Mouse (Mus musculus): ENCODE data around the gene Ddx43. TPM values are rescaled to one million over a fixed set of nuclear protein-coding genes. Genes with fewer than 3 reads are reported as not detected.

The Ddx43 gene
- total and polyA plus RNA-seq, 3 experiments = 0.05 TPM; not detected in 2

DNA sequence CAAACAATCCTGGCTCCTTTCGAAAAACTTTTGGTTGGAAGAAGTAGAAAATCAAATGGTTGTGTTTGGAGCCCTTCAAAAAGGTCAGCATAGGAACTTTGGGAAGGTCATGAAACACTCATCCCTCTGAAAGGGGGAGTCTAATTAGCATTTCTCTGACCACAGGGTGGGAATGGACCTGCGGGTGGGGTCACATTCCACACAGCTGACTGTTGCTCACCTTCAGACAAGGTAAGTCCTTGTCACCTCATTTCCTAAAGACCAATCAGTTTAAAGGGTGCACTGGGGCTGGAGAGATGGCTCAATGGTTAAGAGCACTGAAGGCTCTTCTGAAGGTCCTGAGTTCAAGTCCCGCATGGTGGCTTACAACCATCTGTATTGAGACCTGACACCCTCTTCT lies 24.1 kb upstream of the Ddx43 start:
- no peaks in the 10 kb centered on the region for H3K36me3 ChIP-seq (replicated peaks)
- no peaks in the 10 kb centered on the region for H3K9me3 ChIP-seq (replicated peaks)
- DNase-seq (ENCODE audit: low spot score) (no peak), ATAC-seq (ENCODE audit: extremely low read depth, insufficient number of reproducible peaks, low FRiP score, poor library complexity, severe bottlenecking) (no peak)
- no peak for TF ChIP-seq GATA1 (IDR thresholded peaks at IDR 0.05; ENCODE audit: borderline replicate concordance, low read length)
- TF ChIP-seq TAL1 (conservative IDR thresholded peaks at IDR 0.05; ENCODE audit: low read depth, low read length) = no peak
- no peak for TF ChIP-seq POLR2AphosphoS5 (IDR thresholded peaks at IDR 0.05; ENCODE audit: insufficient replicate concordance, low read depth, low read length)
- TF ChIP-seq CTCF (IDR thresholded peaks at IDR 0.05; ENCODE audit: low read depth, low read length) = no peak
- no peak for TF ChIP-seq GATA2 (IDR thresholded peaks at IDR 0.05; ENCODE audit: borderline replicate concordance, low read depth, low read length)
- H3K27me3 ChIP-seq (ENCODE audit: insufficient read depth, low read length) = 0 out of 2 replicates have a peak, but pooled peaks cover 2% of the 10 kb centered on the region
- no peaks in the 10 kb centered on the region for H3K4me1 ChIP-seq (ENCODE audit: insufficient read depth, low read depth, low read length)
- no peak overlapping the region for H3K4me3 ChIP-seq (ENCODE audit: low read depth, low read length)

DNA sequence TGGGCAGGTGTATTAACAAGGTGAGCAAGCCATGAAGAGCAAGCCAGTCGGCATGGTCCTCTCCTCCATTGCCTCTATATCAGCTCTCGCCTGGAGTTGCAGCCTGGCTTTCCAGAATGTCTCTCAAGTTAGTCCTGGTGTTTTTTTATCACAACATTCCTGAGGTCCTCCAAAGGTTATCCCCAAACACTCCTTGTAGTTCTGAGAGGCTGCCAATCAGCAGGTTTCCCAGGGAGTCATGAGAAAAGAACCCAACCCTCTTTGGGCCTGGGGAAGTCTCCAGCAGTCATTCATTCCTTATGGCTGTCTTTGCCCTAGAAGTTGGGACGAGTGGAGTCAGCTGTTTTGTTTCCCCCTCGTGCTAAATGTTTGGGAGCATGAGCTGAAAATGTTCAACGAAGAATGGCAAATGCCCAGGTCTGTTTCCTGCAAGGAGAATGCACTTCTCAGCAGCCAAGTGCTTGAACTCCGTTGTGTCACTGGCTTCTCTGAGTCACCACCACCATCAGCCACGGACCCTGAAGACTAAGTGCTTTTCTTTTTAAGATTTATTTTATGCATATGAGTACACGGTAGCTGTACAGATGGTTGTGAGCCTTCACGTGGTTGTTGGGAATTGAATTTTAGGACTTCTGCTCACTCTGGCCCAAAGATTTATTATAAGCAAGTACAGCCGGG lies 22.6 kb upstream of the Ddx43 start:
- Histone ChIP-seq H3K4me3 (ENCODE audit: low read depth, low read length) (no peak overlapping the region), H3K9me3 (replicated peaks) (no peaks in the 10 kb centered on the region), H3K27me3 (ENCODE audit: insufficient read depth, low read length) (0 out of 2 replicates have a peak, but pooled peaks cover 3% of the 10 kb centered on the region), H3K36me3 (replicated peaks) (no peaks in the 10 kb centered on the region), H3K4me1 (ENCODE audit: insufficient read depth, low read depth, low read length) (no peaks in the 10 kb centered on the region)
- TF ChIP-seq CTCF (IDR thresholded peaks at IDR 0.05; ENCODE audit: low read depth, low read length) (no peak), TAL1 (conservative IDR thresholded peaks at IDR 0.05; ENCODE audit: low read depth, low read length) (no peak), GATA1 (IDR thresholded peaks at IDR 0.05; ENCODE audit: borderline replicate concordance, low read length) (no peak), GATA2 (IDR thresholded peaks at IDR 0.05; ENCODE audit: borderline replicate concordance, low read depth, low read length) (no peak), POLR2AphosphoS5 (IDR thresholded peaks at IDR 0.05; ENCODE audit: insufficient replicate concordance, low read depth, low read length) (no peak)
- no peak for DNase-seq (ENCODE audit: low spot score)
- no peak for ATAC-seq (ENCODE audit: extremely low read depth, insufficient number of reproducible peaks, low FRiP score, poor library complexity, severe bottlenecking)

DNA sequence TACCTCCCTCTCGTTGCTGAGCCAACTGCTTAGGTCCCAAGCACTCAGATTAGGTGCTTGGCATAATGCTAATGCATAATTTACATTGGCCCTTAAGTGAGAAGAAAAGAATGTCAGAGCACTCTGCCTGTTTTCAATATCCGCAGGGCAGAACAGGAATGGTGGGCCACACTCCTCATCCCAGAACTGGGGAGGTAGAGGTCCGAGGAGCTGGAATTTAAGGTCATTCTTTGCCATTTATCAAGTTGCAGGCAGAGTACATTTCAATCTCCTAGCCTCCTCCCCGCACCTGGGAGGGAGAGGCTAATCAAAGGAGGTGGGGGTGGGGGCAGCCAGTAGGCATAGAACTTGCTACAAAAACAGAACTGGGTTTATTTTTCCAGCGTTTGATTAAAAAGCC lies 21.2 kb upstream of the Ddx43 start:
- Histone ChIP-seq H3K9me3 (replicated peaks) (no peaks in the 10 kb centered on the region), H3K27me3 (ENCODE audit: insufficient read depth, low read length) (0 out of 2 replicates have a peak, but pooled peaks cover 3% of the 10 kb centered on the region), H3K36me3 (replicated peaks) (no peaks in the 10 kb centered on the region), H3K4me3 (ENCODE audit: low read depth, low read length) (no peak overlapping the region), H3K4me1 (ENCODE audit: insufficient read depth, low read depth, low read length) (no peaks in the 10 kb centered on the region)
- no peak for ATAC-seq (ENCODE audit: extremely low read depth, insufficient number of reproducible peaks, low FRiP score, poor library complexity, severe bottlenecking)
- DNase-seq (ENCODE audit: low spot score) = no peak
- no peak for TF ChIP-seq POLR2AphosphoS5 (IDR thresholded peaks at IDR 0.05; ENCODE audit: insufficient replicate concordance, low read depth, low read length)
- no peak for TF ChIP-seq GATA2 (IDR thresholded peaks at IDR 0.05; ENCODE audit: borderline replicate concordance, low read depth, low read length)
- no peak for TF ChIP-seq CTCF (IDR thresholded peaks at IDR 0.05; ENCODE audit: low read depth, low read length)
- no peak for TF ChIP-seq TAL1 (conservative IDR thresholded peaks at IDR 0.05; ENCODE audit: low read depth, low read length)
- TF ChIP-seq GATA1 (IDR thresholded peaks at IDR 0.05; ENCODE audit: borderline replicate concordance, low read length) = no peak

DNA sequence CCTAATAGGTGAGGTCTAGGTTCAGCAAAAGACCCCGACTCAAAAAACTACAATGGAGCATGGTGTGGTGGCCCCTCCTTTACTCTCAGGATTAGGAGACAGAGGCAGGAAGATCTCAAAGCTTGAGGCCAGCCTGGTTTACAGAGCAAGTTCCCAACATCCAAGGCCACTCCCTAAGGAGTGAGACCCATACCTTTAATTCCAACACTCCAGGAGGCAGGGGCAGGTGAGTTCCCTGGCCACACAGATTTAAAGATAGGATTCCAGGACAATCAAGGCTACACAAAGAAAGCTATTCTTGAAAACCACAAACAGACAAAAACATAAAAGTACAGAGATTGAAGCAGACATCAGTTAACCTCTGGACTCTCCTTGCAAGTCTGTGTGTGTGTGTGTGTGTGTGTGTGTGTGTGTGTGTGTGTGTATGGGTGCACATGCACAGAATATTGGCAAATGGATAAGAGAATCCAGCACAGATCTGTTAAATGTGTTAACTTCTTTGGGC lies 20.6 kb upstream of the Ddx43 start:
- ATAC-seq (ENCODE audit: extremely low read depth, insufficient number of reproducible peaks, low FRiP score, poor library complexity, severe bottlenecking) (no peak), DNase-seq (ENCODE audit: low spot score) (no peak)
- Histone ChIP-seq H3K9me3 (replicated peaks) (no peaks in the 10 kb centered on the region), H3K4me3 (ENCODE audit: low read depth, low read length) (no peak overlapping the region), H3K4me1 (ENCODE audit: insufficient read depth, low read depth, low read length) (no peaks in the 10 kb centered on the region), H3K36me3 (replicated peaks) (no peaks in the 10 kb centered on the region), H3K27me3 (ENCODE audit: insufficient read depth, low read length) (0 out of 2 replicates have a peak, but pooled peaks cover 3% of the 10 kb centered on the region)
- no peak for TF ChIP-seq CTCF (IDR thresholded peaks at IDR 0.05; ENCODE audit: low read depth, low read length)
- no peak for TF ChIP-seq GATA1 (IDR thresholded peaks at IDR 0.05; ENCODE audit: borderline replicate concordance, low read length)
- TF ChIP-seq TAL1 (conservative IDR thresholded peaks at IDR 0.05; ENCODE audit: low read depth, low read length) = no peak
- no peak for TF ChIP-seq POLR2AphosphoS5 (IDR thresholded peaks at IDR 0.05; ENCODE audit: insufficient replicate concordance, low read depth, low read length)
- no peak for TF ChIP-seq GATA2 (IDR thresholded peaks at IDR 0.05; ENCODE audit: borderline replicate concordance, low read depth, low read length)

DNA sequence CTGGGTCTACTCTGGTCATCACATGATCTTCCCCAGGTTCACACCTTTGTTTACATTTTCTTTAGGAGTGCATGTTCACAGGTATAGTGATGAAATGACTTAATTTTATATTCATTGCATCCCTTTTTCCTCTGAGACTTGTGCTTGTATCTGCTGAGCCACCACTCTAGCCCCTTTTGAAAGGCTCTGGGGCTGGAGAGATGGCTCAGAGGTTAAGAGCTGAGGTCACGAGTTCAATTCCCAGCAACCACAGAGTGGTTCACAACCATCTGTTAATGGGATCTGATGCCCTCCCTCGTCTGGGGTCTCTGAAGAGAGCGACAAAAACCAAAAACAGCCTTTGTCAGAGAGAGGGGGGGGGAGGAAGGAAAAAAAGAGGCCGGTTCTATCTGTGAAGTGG lies 20.1 kb upstream of the Ddx43 start:
- DNase-seq (ENCODE audit: low spot score) (no peak), ATAC-seq (ENCODE audit: extremely low read depth, insufficient number of reproducible peaks, low FRiP score, poor library complexity, severe bottlenecking) (no peak)
- Histone ChIP-seq H3K36me3 (replicated peaks) (no peaks in the 10 kb centered on the region), H3K4me1 (ENCODE audit: insufficient read depth, low read depth, low read length) (no peaks in the 10 kb centered on the region), H3K27me3 (ENCODE audit: insufficient read depth, low read length) (0 out of 2 replicates have a peak, but pooled peaks cover 3% of the 10 kb centered on the region), H3K4me3 (ENCODE audit: low read depth, low read length) (no peak overlapping the region), H3K9me3 (replicated peaks) (no peaks in the 10 kb centered on the region)
- TF ChIP-seq CTCF (IDR thresholded peaks at IDR 0.05; ENCODE audit: low read depth, low read length) = no peak

DNA sequence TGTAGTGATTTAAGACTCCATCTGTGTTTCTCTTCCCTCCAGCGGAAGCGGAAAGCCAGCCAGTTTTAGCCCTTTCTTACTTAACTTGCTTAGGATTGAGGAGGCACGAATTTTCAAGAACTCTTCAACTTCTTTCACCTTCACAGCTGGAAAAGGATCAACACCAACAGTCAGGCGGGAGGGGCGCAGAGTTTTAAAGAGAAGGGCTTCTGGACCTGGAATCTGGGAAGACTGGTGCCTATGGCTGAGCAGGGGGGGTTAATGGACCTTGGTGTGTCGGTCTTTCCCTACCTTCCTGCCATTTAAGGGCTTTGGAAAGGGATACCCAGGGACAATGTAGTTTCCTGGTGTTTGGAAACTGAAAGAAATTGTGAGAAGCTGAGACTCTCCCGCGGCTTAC lies 18.0 kb upstream of the Ddx43 start:
- ATAC-seq (ENCODE audit: extremely low read depth, insufficient number of reproducible peaks, low FRiP score, poor library complexity, severe bottlenecking) (no peak), DNase-seq (ENCODE audit: low spot score) (no peak)
- H3K27me3 ChIP-seq (ENCODE audit: insufficient read depth, low read length) = 0 out of 2 replicates have a peak, but pooled peaks cover 3% of the 10 kb centered on the region

More for the DNA sequence above, 18.0 kb upstream of the Ddx43 start:
- no peaks in the 10 kb centered on the region for H3K9me3 ChIP-seq (replicated peaks)
- TF ChIP-seq TAL1 (conservative IDR thresholded peaks at IDR 0.05; ENCODE audit: low read depth, low read length) (no peak), GATA2 (IDR thresholded peaks at IDR 0.05; ENCODE audit: borderline replicate concordance, low read depth, low read length) (no peak), CTCF (IDR thresholded peaks at IDR 0.05; ENCODE audit: low read depth, low read length) (no peak), GATA1 (IDR thresholded peaks at IDR 0.05; ENCODE audit: borderline replicate concordance, low read length) (no peak), POLR2AphosphoS5 (IDR thresholded peaks at IDR 0.05; ENCODE audit: insufficient replicate concordance, low read depth, low read length) (no peak)
- no peaks in the 10 kb centered on the region for H3K36me3 ChIP-seq (replicated peaks)
- H3K4me3 ChIP-seq (ENCODE audit: low read depth, low read length) = no peak overlapping the region
- H3K4me1 ChIP-seq (ENCODE audit: insufficient read depth, low read depth, low read length) = no peaks in the 10 kb centered on the region
